Mouse (Mus musculus): Measurements from ENCODE around the gene Scrn1. TPM values are rescaled to one million over a fixed set of nuclear protein-coding genes. Genes with fewer than 3 reads are reported as not detected.
A peak's percentile ranks its signal among the peaks of the same experiment; 100 is the strongest.

The Scrn1 gene
- 119 and 123 TPM in 2 replicates for polyA plus RNA-seq (2015; fragmentation: Nextera tagmentation; extraction: Ambion mirVana)

DNA sequence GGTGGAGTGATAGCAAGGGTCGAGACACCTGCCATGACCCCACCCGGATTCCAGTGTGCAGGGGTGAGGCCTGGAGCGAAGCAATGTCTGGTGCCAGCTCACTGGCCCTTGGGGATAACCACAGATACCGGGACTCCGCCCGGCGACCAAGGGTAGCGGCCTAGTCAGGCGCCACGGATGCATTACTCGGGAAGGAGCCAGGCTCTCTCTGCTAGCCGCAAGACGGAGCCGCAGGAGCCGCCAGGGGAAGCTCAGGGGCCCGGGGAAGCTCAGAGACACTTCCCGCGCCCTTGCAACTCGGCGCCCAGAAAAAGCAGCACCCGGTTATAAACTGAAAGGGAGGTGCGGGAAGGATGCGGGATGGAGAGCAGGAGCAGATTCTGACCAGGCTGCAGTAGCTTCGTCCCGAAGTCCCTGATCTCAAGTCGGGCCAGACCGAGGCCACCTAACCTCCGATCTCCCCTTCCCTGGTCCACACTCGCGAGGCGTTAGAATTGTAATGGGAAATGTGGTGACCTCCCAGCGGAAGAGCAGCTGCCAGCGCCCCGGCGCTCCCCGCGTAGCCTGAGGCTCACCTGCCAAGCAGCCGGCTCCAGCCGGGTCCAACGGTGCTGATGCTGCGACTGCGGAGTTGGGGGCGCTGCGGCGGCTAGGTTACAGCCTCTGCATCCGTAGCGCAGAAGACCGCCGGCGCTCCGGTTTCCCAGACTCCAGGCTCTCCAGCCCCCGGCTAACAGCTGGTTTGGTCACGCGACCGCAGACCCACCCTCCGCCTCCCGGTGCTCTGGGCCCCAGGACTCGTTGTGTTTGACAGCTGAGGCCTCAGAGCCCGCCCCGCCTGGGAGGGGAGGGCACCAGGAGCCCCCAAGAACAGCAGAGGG is at the start of gene Scrn1:
Gene Scrn1 (minus strand): TSS at position 825 of the 881 bp plus-strand sequence.
- peak; percentile 86 for ATAC-seq (replicated peaks)
- WGBS, result under 1% methylated on average over 60 of the region's 60 CpGs
- H3K4me1 ChIP-seq, result peaks cover 45% of the 10 kb centered on the region

DNA sequence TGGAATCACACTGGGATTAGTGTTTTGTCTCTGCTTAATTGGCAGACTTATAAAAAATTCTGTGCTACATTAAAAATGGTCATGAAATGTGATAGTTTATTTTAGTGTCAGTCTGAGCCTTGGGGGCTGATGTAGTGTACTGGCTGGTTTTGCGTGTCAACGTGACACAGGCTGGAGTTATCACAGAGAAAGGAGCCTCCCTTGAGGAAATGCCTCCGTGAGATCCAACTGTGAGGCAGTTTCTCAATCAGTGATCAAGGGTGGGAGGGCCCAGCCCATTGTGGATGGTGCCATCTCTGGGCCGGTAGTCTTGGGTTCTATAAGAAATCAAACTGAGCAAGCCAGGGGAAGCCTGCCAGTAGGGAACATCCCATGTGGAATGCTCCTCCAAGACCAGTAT is 40.0 kb upstream of the Scrn1 start:
- H3K9me3 ChIP-seq, result no peaks in the 10 kb centered on the region; the same call in 1 of the 2 replicates
- no peak overlapping the region for H3K4me3 ChIP-seq
- H3K4me1 ChIP-seq, result no peaks in the 10 kb centered on the region
- H3K27ac ChIP-seq, result no peak overlapping the region
- ATAC-seq (replicated peaks), result no peak
- H3K9ac ChIP-seq, result no peak overlapping the region
- H3K4me2 ChIP-seq, result no peak overlapping the region
- H3K36me3 ChIP-seq (replicated peaks), result no peaks in the 10 kb centered on the region
- 61% methylated on average over 4 of the region's 4 CpGs for WGBS
- no peaks in the 10 kb centered on the region for H3K27me3 ChIP-seq (replicated peaks)

More for the DNA sequence above, at the start of gene Scrn1:
- Histone ChIP-seq H3K9me3 (no peaks in the 10 kb centered on the region), H3K36me3 (replicated peaks) (no peaks in the 10 kb centered on the region), H3K4me3 (peak within 1 kb of the TSS; percentile 70), H3K9ac (peak within 1 kb of the TSS; percentile 80), H3K27ac (peak within 1 kb of the TSS; percentile 94), H3K4me2 (peak within 1 kb of the TSS; percentile 56), H3K27me3 (replicated peaks) (no peaks in the 10 kb centered on the region)

DNA sequence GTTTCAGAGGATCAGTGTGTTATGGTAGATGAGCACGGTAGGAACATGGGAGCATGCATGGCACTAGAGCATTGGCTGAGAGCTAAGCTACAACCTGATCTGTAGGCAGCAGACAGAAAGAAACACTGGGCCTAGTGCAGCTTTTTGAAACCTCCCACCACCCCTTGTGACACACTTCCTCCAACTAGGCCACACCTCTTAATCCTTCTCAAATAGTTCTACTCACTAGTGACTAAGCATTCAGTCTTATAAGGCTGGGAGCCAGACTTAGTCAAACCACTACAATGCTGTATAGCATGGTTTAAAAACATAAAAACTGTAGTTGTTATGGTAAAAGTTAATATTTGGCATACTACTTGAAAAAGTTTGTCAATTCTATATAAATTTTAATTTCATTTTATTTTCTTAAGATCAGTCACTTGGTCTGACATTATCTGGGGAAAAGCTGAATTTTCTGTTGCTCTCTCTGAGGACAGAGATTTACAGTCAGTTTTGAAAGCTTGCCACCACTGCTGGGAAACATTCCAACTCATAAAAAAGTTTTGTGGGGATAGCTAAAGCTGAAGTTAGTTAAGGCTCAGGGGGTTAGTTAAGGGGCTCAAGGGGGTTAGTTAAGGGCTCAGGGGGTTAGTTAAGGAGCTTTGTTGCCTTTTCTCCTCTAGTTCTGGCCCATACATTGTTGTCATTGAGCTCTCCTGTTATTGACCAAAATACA is 37.9 kb upstream of the Scrn1 start:
- no peak overlapping the region for H3K4me3 ChIP-seq
- ATAC-seq (replicated peaks), result no peak
- no peaks in the 10 kb centered on the region for H3K27me3 ChIP-seq (replicated peaks)
- no peak overlapping the region for H3K4me2 ChIP-seq
- no peaks in the 10 kb centered on the region for H3K4me1 ChIP-seq
- no peak overlapping the region for H3K9ac ChIP-seq
- H3K27ac ChIP-seq, result no peak overlapping the region
- 95% methylated on average over 1 of the region's 1 CpGs for WGBS
- no peaks in the 10 kb centered on the region; the same call in 1 of the 2 replicates for H3K9me3 ChIP-seq
- H3K36me3 ChIP-seq (replicated peaks), result no peaks in the 10 kb centered on the region

DNA sequence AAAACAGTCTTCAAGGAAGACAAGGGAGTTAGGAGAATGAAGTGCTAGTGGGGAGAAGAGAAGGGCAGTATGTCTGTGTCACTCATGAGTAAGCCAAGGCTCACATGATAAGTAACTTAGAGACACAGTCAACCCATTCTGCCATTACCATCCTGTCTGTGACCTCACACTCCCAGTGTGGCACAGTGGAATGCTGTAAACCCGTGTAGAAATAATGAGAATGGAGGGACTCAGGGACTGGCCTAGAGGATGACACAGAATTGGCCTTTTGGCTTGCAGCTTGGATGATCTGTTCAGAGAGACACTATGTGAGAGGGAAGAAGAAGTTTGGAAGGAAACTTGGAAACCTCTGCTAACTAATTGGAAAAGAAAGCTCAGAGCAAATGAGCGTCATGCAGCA is 36.6 kb upstream of the Scrn1 start:
- WGBS, result 90% methylated on average over 2 of the region's 2 CpGs
- Histone ChIP-seq H3K9ac (no peak overlapping the region), H3K27ac (no peak overlapping the region)

DNA sequence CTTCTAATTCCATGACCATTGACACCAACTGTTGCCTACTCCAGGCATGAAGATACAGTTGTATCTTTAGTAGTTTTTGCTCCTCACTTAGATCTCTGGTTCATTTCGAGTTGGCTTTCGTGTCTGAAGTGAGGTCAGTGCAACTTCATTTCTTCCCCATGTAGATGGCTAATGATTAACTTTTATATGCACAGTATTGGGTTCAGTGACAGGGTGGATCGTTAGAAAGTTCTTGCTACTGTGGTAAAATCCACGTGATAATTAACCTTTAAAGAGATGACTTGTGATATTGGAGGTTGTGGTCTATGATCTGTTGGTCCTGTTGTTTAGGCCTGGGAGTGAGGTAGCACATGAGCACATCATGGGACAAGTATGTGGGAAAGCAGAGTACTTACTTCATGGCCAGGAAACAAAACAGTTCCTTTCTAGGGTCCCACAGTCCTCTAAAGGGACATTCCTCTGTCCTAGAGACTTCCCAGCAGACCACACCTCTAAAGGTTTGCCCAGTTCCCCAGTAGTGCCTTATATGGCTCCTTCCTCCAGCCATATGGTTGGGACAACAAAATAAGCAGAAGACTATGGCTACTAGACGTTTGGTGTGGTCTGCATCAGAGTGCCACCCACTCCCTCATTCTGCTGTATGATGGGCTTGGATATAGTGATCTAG is 34.5 kb upstream of the Scrn1 start:
- no peak for ATAC-seq (replicated peaks)
- Histone ChIP-seq H3K27me3 (replicated peaks) (no peaks in the 10 kb centered on the region), H3K9ac (no peak overlapping the region), H3K4me2 (no peak overlapping the region), H3K4me1 (peaks cover 19% of the 10 kb centered on the region), H3K27ac (no peak overlapping the region), H3K36me3 (replicated peaks) (no peaks in the 10 kb centered on the region), H3K4me3 (no peak overlapping the region), H3K9me3 (no peaks in the 10 kb centered on the region)
- WGBS, result 87% methylated on average over 5 of the region's 5 CpGs

More for the DNA sequence above, 36.6 kb upstream of the Scrn1 start:
- H3K9me3 ChIP-seq, result no peaks in the 10 kb centered on the region
- H3K4me3 ChIP-seq, result no peak overlapping the region
- no peaks in the 10 kb centered on the region for H3K27me3 ChIP-seq (replicated peaks)
- H3K4me1 ChIP-seq, result no peaks in the 10 kb centered on the region
- no peak overlapping the region for H3K4me2 ChIP-seq
- H3K36me3 ChIP-seq (replicated peaks), result no peaks in the 10 kb centered on the region
- no peak for ATAC-seq (replicated peaks)

DNA sequence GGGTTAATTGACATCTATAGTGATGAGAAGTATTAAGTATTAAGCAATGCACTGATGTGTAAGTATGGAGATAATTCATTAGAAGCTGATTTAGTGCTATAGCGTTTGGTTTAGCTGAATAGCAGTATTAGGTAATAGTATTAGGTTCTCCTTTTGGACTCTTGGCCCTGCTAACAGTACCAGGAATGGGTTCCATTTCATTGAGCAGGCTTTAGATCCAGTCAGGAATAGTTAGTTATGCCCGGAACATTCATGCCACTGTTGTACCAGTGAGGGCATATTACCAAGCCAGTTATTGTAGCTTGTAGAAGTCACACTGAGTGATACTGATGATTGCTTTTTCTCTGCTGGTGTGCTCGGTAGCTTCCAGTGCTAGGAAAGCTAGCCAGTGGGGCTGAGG is 31.4 kb upstream of the Scrn1 start:
- 83% methylated on average over 3 of the region's 3 CpGs for WGBS
- H3K4me3 ChIP-seq, result no peak overlapping the region
- H3K36me3 ChIP-seq (replicated peaks), result no peaks in the 10 kb centered on the region
- H3K4me1 ChIP-seq, result peaks cover 35% of the 10 kb centered on the region
- no peak overlapping the region for H3K27ac ChIP-seq
- H3K9ac ChIP-seq, result no peak overlapping the region
- H3K4me2 ChIP-seq, result no peak overlapping the region
- no peak for ATAC-seq (replicated peaks)
- no peaks in the 10 kb centered on the region for H3K9me3 ChIP-seq
- H3K27me3 ChIP-seq (replicated peaks), result no peaks in the 10 kb centered on the region

DNA sequence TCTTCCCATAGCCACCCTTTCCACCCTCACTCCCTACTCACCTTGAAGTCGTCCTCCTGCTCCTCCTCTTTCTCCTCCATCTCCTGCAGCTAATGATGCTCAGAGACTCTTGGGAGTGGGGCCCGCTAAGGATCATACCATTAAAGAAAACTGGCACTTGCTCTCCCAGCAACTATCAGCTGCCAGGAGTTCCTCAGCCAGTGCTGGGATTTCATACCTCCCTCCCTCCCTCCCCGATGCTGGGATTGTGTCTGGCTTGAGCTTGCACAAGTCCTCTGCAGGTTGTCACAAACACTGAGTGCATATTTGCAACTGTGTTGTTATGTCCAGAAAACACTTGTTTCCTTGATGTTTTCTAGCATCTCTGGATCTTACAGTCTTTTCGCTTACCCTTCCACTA is 30.9 kb upstream of the Scrn1 start, which contains the start of gene Fkbp14:
Gene Fkbp14 (minus strand): TSS at position 101 of the 400 bp plus-strand sequence.
- H3K36me3 ChIP-seq (replicated peaks), result no peaks in the 10 kb centered on the region
- peak within 1 kb of the TSS; percentile 67 for H3K4me2 ChIP-seq
- no peak for ATAC-seq (replicated peaks)
- no peaks in the 10 kb centered on the region for H3K9me3 ChIP-seq
- no peaks in the 10 kb centered on the region for H3K27me3 ChIP-seq (replicated peaks)
- 76% methylated on average over 4 of the region's 4 CpGs for WGBS
- H3K4me1 ChIP-seq, result peaks cover 37% of the 10 kb centered on the region
- peak within 1 kb of the TSS; percentile 72 for H3K4me3 ChIP-seq
- H3K27ac ChIP-seq, result no peak within 1 kb of the TSS
- 0 out of 2 replicates have a peak within 1 kb of the TSS, but pooled peaks have one; percentile 64 for H3K9ac ChIP-seq

DNA sequence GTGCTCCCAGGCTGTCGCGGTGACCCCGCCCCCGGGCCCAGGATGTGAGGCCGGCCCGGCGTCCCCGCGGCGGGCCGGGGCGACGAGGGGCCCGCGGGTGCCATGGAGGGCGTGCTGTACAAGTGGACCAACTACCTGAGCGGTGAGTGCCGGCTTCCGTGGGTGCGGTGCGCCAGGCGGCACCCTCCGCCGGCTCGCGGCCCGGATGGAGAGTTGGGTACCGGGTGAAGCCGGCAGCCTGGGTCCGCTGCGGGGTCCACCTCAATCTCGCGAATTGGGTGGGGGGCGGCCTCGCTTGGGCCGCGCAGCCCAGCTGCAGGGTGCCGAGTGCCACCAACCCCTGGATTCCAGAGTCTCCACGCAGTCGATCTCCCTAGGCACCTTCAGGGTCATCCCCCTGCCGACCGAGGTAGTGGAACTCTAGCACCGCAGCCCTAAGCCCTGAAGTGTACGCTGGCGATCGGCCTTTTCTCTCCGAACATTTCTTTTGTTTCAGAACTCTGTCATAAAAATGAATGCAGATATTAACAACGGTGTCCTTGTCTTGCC is 29.1 kb upstream of the Scrn1 start:
- Histone ChIP-seq H3K9me3 (no peaks in the 10 kb centered on the region), H3K4me1 (peaks cover 42% of the 10 kb centered on the region), H3K4me3 (peak overlapping the region; percentile 72), H3K27me3 (replicated peaks) (no peaks in the 10 kb centered on the region), H3K27ac (peak overlapping the region; percentile 77), H3K36me3 (replicated peaks) (no peaks in the 10 kb centered on the region), H3K4me2 (peak overlapping the region; percentile 67), H3K9ac (peak overlapping the region; percentile 64)
- WGBS, result under 1% methylated on average over 48 of the region's 48 CpGs
- ATAC-seq (replicated peaks), result no peak; the same call in 1 of the 2 replicates

DNA sequence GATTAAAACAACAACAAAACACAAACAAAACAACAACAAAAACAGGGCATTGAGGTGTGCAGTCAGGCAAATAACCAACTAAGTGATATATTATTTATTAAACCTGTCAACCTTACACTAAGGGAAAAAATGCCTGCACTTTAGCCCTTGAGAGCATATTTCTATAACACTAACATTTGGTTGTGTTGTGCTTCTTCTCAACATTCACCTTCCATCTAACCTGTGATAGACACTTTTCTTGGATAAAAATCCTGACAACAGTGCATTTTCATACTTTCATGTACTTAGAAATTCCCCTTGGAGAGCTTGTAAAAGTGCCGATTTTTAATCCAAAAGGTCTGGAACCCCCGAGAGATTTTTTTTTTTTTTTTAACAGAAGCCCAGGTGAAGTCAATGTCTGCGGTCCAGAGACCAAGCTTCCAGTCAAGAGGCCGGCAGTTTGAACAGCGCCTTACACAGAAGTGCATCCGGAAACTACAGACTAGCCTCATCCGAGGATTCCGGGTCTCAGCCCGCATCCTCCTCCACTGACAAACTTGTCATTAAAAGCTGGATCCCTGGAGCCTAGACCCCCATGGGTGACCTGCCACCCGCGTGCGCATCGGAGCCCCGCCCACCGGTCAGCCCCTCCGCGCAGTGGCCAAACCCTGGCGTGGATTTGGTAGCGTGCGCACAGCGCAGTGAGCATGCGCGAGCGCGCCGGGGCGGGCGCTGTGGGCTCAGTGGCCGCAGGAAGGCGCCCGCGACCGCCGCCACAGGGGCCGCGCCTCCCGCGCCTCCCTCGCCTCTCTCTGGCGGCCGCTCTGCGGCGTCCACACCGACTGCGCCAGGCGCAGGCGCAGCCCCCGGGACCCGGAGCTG is 28.4 kb upstream of the Scrn1 start, which contains the start of gene Plekha8:
Gene Plekha8 (plus strand): TSS at position 643 of the 861 bp plus-strand sequence.
- Histone ChIP-seq H3K27me3 (replicated peaks) (no peaks in the 10 kb centered on the region), H3K36me3 (replicated peaks) (no peaks in the 10 kb centered on the region), H3K4me3 (peak within 1 kb of the TSS; percentile 72), H3K9me3 (no peaks in the 10 kb centered on the region), H3K4me2 (peak within 1 kb of the TSS; percentile 77), H3K27ac (peak within 1 kb of the TSS; percentile 77), H3K9ac (peak within 1 kb of the TSS; percentile 64), H3K4me1 (peaks cover 42% of the 10 kb centered on the region)
- under 1% methylated on average over 49 of the region's 49 CpGs for WGBS
- ATAC-seq (replicated peaks), result peak; percentile 93

DNA sequence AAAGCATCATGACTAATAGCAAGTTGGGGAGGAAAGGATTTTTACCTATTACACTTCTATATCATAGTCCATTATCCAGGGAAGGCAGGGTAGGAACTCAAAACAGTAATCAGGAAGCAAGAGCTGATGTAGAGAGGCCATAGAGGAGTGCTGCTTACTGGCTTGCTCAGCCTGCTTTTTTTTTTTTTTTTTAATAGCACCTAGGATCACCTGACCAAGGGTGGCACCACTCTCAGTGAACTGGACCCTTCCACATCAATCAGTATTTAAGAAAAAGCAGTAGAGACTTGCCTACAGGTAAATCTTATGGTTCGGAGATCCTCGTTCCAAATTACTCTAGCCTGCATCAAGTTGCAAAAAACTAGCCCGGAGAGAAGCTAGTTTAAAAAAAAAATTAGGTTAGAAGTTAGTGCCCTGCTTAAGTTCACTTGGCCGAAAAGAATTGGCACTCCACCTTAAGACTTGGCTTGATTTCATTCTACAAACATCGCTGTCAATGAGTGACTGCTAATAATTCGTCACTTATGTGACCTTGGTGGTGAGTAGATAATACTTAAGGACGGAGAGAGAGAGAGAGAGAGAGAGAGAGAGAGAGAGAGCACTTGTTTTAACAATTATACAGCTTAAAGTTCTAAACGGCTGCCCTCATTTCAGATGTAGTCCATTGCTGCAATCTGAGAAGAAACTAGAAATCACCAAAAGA is 27.6 kb upstream of the Scrn1 start:
- 58% methylated on average over 8 of the region's 8 CpGs for WGBS

More for the DNA sequence above, 27.6 kb upstream of the Scrn1 start:
- no peak for ATAC-seq (replicated peaks)
- H3K4me3 ChIP-seq, result peak overlapping the region; percentile 72
- peaks cover 42% of the 10 kb centered on the region for H3K4me1 ChIP-seq
- H3K9ac ChIP-seq, result no peak overlapping the region
- no peak overlapping the region for H3K27ac ChIP-seq
- no peaks in the 10 kb centered on the region for H3K9me3 ChIP-seq
- H3K36me3 ChIP-seq (replicated peaks), result no peaks in the 10 kb centered on the region
- H3K27me3 ChIP-seq (replicated peaks), result no peaks in the 10 kb centered on the region
- peak overlapping the region; percentile 77 for H3K4me2 ChIP-seq

All from midbrain, embryonic 15.5 days (tissue).